Mouse (Mus musculus): ENCODE data around the gene Ndfip2. TPM values are rescaled to one million over a fixed set of nuclear protein-coding genes. Genes with fewer than 3 reads are reported as not detected.

The Ndfip2 gene
- polyA plus RNA-seq, 1 experiment, result 34.4 TPM

GRCm38 (mm10) chr14:105288529-105288928 lies 30.2 kb downstream of the Ndfip2 start:
- no peaks in the 10 kb centered on the region for H3K27me3 ChIP-seq (ENCODE audit: control insufficient read depth, insufficient read depth, low read length, poor library complexity, severe bottlenecking)
- no peak overlapping the region for H3K4me3 ChIP-seq (ENCODE audit: low read depth, low read length)
- H3K4me1 ChIP-seq (ENCODE audit: control insufficient read depth, insufficient read depth, low read length), result no peaks in the 10 kb centered on the region
- H3K9me3 ChIP-seq (replicated peaks; ENCODE audit: control insufficient read depth, insufficient read depth, low read length, poor library complexity, severe bottlenecking), result no peaks in the 10 kb centered on the region
- H3K27ac ChIP-seq (ENCODE audit: insufficient read depth, low read length), result no peak overlapping the region
- TF ChIP-seq EP300 (IDR thresholded peaks at IDR 0.05; ENCODE audit: insufficient read depth, low read depth, low read length) (no peak), POLR2A (IDR thresholded peaks at IDR 0.05; ENCODE audit: insufficient read depth, low read length) (no peak), CTCF (IDR thresholded peaks at IDR 0.05; ENCODE audit: low read depth, low read length) (no peak)
- peaks cover 2% of the 10 kb centered on the region; the same call in 1 of the 2 replicates for H3K36me3 ChIP-seq (ENCODE audit: control insufficient read depth, insufficient read depth, low read length, poor library complexity, severe bottlenecking)
- H3K9ac ChIP-seq (ENCODE audit: low read depth, poor library complexity, severe bottlenecking), result no peak overlapping the region

DNA sequence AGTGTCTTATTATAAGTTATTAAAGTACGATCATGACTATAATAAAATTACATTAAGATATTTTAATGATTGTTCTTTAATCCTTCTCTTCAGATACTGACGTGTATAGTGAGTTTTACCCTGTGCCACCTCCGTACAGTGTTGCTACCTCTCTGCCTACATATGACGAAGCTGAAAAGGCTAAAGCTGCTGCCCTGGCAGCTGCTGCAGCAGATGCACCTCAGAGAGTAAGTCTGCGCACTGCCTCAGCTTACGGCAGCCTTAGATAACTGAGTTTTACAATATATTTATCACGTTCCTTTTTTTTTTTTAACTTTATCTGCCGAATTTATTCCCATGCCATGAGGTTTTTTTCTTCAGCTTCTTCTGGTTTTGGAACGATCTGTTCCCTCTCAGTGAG lies 33.8 kb downstream of the Ndfip2 start:
- H3K9me3 ChIP-seq (replicated peaks; ENCODE audit: control insufficient read depth, insufficient read depth, low read length, poor library complexity, severe bottlenecking), result no peaks in the 10 kb centered on the region

DNA sequence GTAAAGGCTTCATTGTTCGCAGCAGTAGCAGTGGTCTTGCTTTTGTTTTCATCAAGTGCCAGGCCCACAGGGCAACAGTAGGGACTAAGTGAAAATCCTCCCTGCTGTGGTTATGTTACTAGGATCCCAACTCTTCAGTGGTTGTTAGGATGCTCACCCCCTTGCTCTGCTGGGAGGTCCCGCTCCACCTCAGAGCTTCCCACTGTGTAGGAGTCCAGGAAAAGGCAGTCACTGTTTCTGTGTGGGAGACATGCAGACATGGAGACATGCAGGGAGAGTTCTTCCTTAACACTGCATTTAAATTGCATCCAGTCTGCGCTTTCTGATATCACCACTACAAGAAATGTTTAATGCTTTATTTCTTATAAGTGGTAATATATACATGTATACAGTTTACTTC lies 35.4 kb downstream of the Ndfip2 start:
- H3K27ac ChIP-seq (ENCODE audit: insufficient read depth, low read length), result no peak overlapping the region

More for the DNA sequence above, 33.8 kb downstream of the Ndfip2 start:
- TF ChIP-seq CTCF (IDR thresholded peaks at IDR 0.05; ENCODE audit: low read depth, low read length) (no peak), EP300 (IDR thresholded peaks at IDR 0.05; ENCODE audit: insufficient read depth, low read depth, low read length) (no peak), POLR2A (IDR thresholded peaks at IDR 0.05; ENCODE audit: insufficient read depth, low read length) (no peak)
- Histone ChIP-seq H3K4me3 (ENCODE audit: low read depth, low read length) (no peak overlapping the region), H3K27ac (ENCODE audit: insufficient read depth, low read length) (no peak overlapping the region), H3K9ac (ENCODE audit: low read depth, poor library complexity, severe bottlenecking) (no peak overlapping the region), H3K36me3 (ENCODE audit: control insufficient read depth, insufficient read depth, low read length, poor library complexity, severe bottlenecking) (peaks cover 2% of the 10 kb centered on the region; the same call in 1 of the 2 replicates), H3K27me3 (ENCODE audit: control insufficient read depth, insufficient read depth, low read length, poor library complexity, severe bottlenecking) (no peaks in the 10 kb centered on the region), H3K4me1 (ENCODE audit: control insufficient read depth, insufficient read depth, low read length) (no peaks in the 10 kb centered on the region)

DNA sequence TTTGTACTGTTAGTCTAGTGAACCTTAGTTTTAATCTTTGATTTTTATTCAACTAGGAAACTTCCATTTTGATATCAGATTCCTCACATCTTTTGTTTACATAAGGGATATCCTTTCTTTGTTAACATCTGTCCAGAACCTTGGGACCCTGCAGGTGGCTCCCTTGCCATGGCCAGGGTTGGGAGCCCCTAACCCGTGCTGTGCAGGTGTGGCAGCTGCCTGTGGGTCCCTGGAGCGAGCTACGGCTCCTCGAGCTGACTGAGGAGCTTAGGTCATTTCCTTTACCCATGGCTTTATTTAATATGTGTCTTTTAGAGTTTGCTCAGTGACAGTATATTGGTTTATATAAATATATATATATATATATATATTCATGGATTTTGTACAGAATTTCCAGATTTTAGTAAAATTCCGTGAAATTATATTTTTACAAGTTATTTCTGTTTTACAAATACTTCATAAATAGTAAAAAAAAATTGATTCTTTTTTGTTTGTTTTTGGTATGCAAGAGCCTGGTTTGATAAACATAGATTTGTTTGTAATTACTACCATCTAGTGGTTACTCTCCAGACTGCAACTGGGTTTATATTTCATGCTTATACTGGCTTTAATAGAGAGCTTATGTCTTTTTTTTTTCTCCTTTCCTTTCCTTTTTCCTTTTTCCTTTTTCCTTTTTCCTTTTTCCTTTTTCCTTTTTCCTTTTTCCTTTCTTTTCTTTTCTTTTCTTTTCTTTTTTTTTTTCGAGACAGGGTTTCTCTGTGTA lies 37.6 kb downstream of the Ndfip2 start:
- Histone ChIP-seq H3K27me3 (ENCODE audit: control insufficient read depth, insufficient read depth, low read length, poor library complexity, severe bottlenecking) (no peaks in the 10 kb centered on the region), H3K9me3 (replicated peaks; ENCODE audit: control insufficient read depth, insufficient read depth, low read length, poor library complexity, severe bottlenecking) (no peaks in the 10 kb centered on the region), H3K9ac (ENCODE audit: low read depth, poor library complexity, severe bottlenecking) (no peak overlapping the region), H3K4me1 (ENCODE audit: control insufficient read depth, insufficient read depth, low read length) (no peaks in the 10 kb centered on the region), H3K4me3 (ENCODE audit: low read depth, low read length) (no peak overlapping the region), H3K27ac (ENCODE audit: insufficient read depth, low read length) (no peak overlapping the region), H3K36me3 (ENCODE audit: control insufficient read depth, insufficient read depth, low read length, poor library complexity, severe bottlenecking) (peaks cover 2% of the 10 kb centered on the region; the same call in 1 of the 2 replicates)
- TF ChIP-seq POLR2A (IDR thresholded peaks at IDR 0.05; ENCODE audit: insufficient read depth, low read length) (no peak), EP300 (IDR thresholded peaks at IDR 0.05; ENCODE audit: insufficient read depth, low read depth, low read length) (no peak), CTCF (IDR thresholded peaks at IDR 0.05; ENCODE audit: low read depth, low read length) (no peak)

More for the DNA sequence above, 35.4 kb downstream of the Ndfip2 start:
- TF ChIP-seq CTCF (IDR thresholded peaks at IDR 0.05; ENCODE audit: low read depth, low read length) (no peak), POLR2A (IDR thresholded peaks at IDR 0.05; ENCODE audit: insufficient read depth, low read length) (no peak), EP300 (IDR thresholded peaks at IDR 0.05; ENCODE audit: insufficient read depth, low read depth, low read length) (no peak)
- Histone ChIP-seq H3K27me3 (ENCODE audit: control insufficient read depth, insufficient read depth, low read length, poor library complexity, severe bottlenecking) (no peaks in the 10 kb centered on the region), H3K9ac (ENCODE audit: low read depth, poor library complexity, severe bottlenecking) (no peak overlapping the region), H3K4me1 (ENCODE audit: control insufficient read depth, insufficient read depth, low read length) (no peaks in the 10 kb centered on the region), H3K4me3 (ENCODE audit: low read depth, low read length) (no peak overlapping the region), H3K9me3 (replicated peaks; ENCODE audit: control insufficient read depth, insufficient read depth, low read length, poor library complexity, severe bottlenecking) (no peaks in the 10 kb centered on the region), H3K36me3 (ENCODE audit: control insufficient read depth, insufficient read depth, low read length, poor library complexity, severe bottlenecking) (peaks cover 2% of the 10 kb centered on the region; the same call in 1 of the 2 replicates)

DNA sequence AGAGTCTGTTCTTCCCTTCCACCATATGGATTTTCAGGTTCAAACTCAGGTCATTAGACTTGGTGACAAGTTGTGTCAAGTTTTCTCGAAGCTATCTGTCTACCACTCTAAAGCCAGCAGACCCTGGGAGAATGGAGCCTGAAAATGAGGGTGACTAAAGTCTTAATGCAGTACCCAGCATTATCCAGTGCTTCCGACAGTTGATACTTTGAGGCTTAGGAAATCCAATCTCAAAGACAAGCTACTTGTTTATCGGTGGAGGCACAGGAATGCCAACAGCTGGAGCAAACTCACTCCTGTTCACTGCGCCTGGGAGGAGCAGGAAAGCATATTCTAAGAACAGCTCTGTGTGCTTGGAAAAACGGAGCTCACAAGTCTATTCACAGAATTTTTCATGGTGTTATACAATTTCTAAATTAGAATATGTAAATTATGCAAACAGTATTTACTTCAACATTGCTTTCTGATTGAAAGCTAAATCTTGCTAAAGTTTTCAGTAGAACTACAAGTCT lies 41.4 kb downstream of the Ndfip2 start:
- H3K27ac ChIP-seq (ENCODE audit: insufficient read depth, low read length), result no peak overlapping the region
- H3K36me3 ChIP-seq (ENCODE audit: control insufficient read depth, insufficient read depth, low read length, poor library complexity, severe bottlenecking), result no peaks in the 10 kb centered on the region
- no peaks in the 10 kb centered on the region for H3K4me1 ChIP-seq (ENCODE audit: control insufficient read depth, insufficient read depth, low read length)
- H3K27me3 ChIP-seq (ENCODE audit: control insufficient read depth, insufficient read depth, low read length, poor library complexity, severe bottlenecking), result no peaks in the 10 kb centered on the region
- H3K4me3 ChIP-seq (ENCODE audit: low read depth, low read length), result no peak overlapping the region
- H3K9ac ChIP-seq (ENCODE audit: low read depth, poor library complexity, severe bottlenecking), result no peak overlapping the region
- TF ChIP-seq EP300 (IDR thresholded peaks at IDR 0.05; ENCODE audit: insufficient read depth, low read depth, low read length), result no peak
- no peak for TF ChIP-seq CTCF (IDR thresholded peaks at IDR 0.05; ENCODE audit: low read depth, low read length)
- no peak for TF ChIP-seq POLR2A (IDR thresholded peaks at IDR 0.05; ENCODE audit: insufficient read depth, low read length)
- H3K9me3 ChIP-seq (replicated peaks; ENCODE audit: control insufficient read depth, insufficient read depth, low read length, poor library complexity, severe bottlenecking), result no peaks in the 10 kb centered on the region

GRCm38 (mm10) chr14:105300551-105300950 lies 42.2 kb downstream of the Ndfip2 start:
- H3K9ac ChIP-seq (ENCODE audit: low read depth, poor library complexity, severe bottlenecking), result no peak overlapping the region
- no peak overlapping the region for H3K4me3 ChIP-seq (ENCODE audit: low read depth, low read length)
- TF ChIP-seq EP300 (IDR thresholded peaks at IDR 0.05; ENCODE audit: insufficient read depth, low read depth, low read length) (no peak), CTCF (IDR thresholded peaks at IDR 0.05; ENCODE audit: low read depth, low read length) (no peak), POLR2A (IDR thresholded peaks at IDR 0.05; ENCODE audit: insufficient read depth, low read length) (no peak)
- no peaks in the 10 kb centered on the region for H3K4me1 ChIP-seq (ENCODE audit: control insufficient read depth, insufficient read depth, low read length)
- H3K36me3 ChIP-seq (ENCODE audit: control insufficient read depth, insufficient read depth, low read length, poor library complexity, severe bottlenecking), result no peaks in the 10 kb centered on the region
- no peaks in the 10 kb centered on the region for H3K27me3 ChIP-seq (ENCODE audit: control insufficient read depth, insufficient read depth, low read length, poor library complexity, severe bottlenecking)
- no peaks in the 10 kb centered on the region for H3K9me3 ChIP-seq (replicated peaks; ENCODE audit: control insufficient read depth, insufficient read depth, low read length, poor library complexity, severe bottlenecking)
- no peak overlapping the region for H3K27ac ChIP-seq (ENCODE audit: insufficient read depth, low read length)

All from ES-Bruce4 (cell line).